Mouse (Mus musculus) lung, postnatal 4 days (tissue): ENCODE data around the gene Fam228a.
"Not testable (repeated sequence)": the region's sequence is repeated elsewhere in the genome, so short reads cannot be mapped to it uniquely, and the experiment has no call there.

Experiments used
- DNase-seq, 2 experiments: peaks; one replicate each; pipeline ENCODE4 v3.0.0; 2021

Fam228a gene

GRCm38 (mm10) chr12:4715606-4716005 is 22.6 kb downstream of the Fam228a start:
- DNase-seq = no peak

- DNase-seq = no peak
Measured at GRCm38 (mm10) chr12:4713361-4713760, 24.9 kb downstream of the Fam228a start.

- DNase-seq = no peak
Measured at GRCm38 (mm10) chr12:4709926-4710325, 28.3 kb downstream of the Fam228a start.

GRCm38 (mm10) chr12:4708881-4709604 is 29.2 kb downstream of the Fam228a start:
- no peak for DNase-seq

- DNase-seq = no peak
Measured at GRCm38 (mm10) chr12:4708296-4708695, 29.9 kb downstream of the Fam228a start.

- no peak for DNase-seq
Measured at GRCm38 (mm10) chr12:4707488-4708017, 30.7 kb downstream of the Fam228a start.

GRCm38 (mm10) chr12:4706901-4707300 is 31.3 kb downstream of the Fam228a start:
- DNase-seq = peak; percentile 15 to 57

- no peak for DNase-seq
Measured at GRCm38 (mm10) chr12:4706175-4706574, 32.1 kb downstream of the Fam228a start.

GRCm38 (mm10) chr12:4705626-4706025 is 32.6 kb downstream of the Fam228a start:
- not testable (repeated sequence) for DNase-seq

GRCm38 (mm10) chr12:4694534-4694933 is 43.7 kb downstream of the Fam228a start:
- no peak for DNase-seq

- no peak for DNase-seq
Measured at GRCm38 (mm10) chr12:4691193-4691592, 47.0 kb downstream of the Fam228a start.

- no peak for DNase-seq
Measured at GRCm38 (mm10) chr12:4689341-4689740, 48.9 kb downstream of the Fam228a start.

GRCm38 (mm10) chr12:4688386-4688785 is 49.8 kb downstream of the Fam228a start:
- no peak for DNase-seq

- DNase-seq = no peak
Measured at GRCm38 (mm10) chr12:4685441-4685840, 52.8 kb downstream of the Fam228a start.

GRCm38 (mm10) chr12:4679971-4680370 is 58.3 kb downstream of the Fam228a start:
- no peak for DNase-seq

GRCm38 (mm10) chr12:4676336-4676735 is 61.9 kb downstream of the Fam228a start:
- no peak for DNase-seq

- DNase-seq = no peak
Measured at GRCm38 (mm10) chr12:4665675-4666037, 72.6 kb downstream of the Fam228a start.

GRCm38 (mm10) chr12:4664929-4665674 is 73.1 kb downstream of the Fam228a start:
- DNase-seq = no peak
